Mouse (Mus musculus) frontal cortex, postnatal 10 days (tissue): ENCODE data around the gene Matn3.
A peak's percentile ranks its signal among the peaks of the same experiment; 100 is the strongest.
"Not testable (repeated sequence)": the region's sequence is repeated elsewhere in the genome, so short reads cannot be mapped to it uniquely, and the experiment has no call there.

Experiments used
- DNase-seq, 2 experiments: peaks; one replicate each; pipeline ENCODE4 v3.0.0; 2022; ENCODE audit warnings: low spot score in 2 of 2, mixed read lengths in 1 of 2

Matn3 gene

DNA sequence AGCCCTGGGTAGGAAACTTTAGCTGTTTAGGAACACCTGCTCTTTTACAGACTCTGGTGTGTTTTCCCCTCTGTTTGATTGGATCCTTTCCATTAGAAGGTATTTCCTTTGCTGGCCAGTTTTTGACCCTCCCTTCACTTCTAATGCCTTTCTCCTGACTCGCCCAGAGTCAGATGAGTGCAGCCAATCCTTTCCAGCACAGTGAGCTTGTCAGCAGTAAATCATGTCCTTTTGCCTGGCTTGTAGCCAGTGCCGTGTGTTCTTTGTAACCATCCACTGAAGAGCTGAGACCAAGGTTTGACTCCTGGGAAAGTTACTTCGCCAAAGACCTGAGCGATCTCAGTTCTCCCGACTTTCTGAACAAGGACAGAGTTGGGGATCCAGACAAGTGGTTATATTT lies 12.4 kb upstream of the Matn3 start:
- no peak for DNase-seq

DNA sequence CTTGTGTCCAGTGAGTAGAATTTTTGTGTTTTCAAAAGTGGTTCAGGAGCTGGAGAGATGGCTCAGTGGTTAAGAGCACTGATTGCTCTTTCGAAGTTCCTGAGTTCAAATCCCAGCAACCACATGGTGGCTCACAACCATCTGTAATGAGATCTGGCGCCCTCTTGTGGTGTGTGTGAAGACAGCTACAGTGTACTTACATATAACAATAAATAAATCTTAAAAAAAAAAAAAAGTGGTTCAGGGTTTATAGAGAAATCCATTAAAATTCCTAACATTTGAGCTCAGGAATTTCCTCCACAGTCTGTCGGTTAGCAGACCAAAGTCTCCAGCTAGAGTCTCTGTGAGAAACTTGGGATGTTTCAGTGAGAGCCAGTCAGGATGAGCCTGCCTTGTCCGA lies 11.5 kb upstream of the Matn3 start:
- not testable (repeated sequence) for DNase-seq

DNA sequence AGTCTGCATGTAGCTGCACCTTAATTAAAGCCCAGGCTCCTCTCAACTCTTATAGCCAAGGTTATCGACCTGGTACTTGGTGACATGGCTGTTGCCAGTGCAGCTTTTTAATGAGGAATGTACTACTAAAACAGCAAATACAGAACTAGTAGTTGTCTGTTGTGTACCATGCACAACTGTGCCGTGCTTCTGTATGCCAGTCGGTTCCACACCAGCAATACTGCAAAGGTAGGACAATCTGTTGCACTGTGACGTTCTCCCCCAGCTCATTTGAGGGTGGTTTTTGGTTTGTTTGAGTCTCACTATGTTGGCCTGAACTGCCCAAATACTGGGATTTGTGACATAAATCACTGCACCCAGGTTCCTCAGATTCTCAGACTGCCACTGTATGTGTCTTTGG lies 8.2 kb upstream of the Matn3 start:
- no peak for DNase-seq

DNA sequence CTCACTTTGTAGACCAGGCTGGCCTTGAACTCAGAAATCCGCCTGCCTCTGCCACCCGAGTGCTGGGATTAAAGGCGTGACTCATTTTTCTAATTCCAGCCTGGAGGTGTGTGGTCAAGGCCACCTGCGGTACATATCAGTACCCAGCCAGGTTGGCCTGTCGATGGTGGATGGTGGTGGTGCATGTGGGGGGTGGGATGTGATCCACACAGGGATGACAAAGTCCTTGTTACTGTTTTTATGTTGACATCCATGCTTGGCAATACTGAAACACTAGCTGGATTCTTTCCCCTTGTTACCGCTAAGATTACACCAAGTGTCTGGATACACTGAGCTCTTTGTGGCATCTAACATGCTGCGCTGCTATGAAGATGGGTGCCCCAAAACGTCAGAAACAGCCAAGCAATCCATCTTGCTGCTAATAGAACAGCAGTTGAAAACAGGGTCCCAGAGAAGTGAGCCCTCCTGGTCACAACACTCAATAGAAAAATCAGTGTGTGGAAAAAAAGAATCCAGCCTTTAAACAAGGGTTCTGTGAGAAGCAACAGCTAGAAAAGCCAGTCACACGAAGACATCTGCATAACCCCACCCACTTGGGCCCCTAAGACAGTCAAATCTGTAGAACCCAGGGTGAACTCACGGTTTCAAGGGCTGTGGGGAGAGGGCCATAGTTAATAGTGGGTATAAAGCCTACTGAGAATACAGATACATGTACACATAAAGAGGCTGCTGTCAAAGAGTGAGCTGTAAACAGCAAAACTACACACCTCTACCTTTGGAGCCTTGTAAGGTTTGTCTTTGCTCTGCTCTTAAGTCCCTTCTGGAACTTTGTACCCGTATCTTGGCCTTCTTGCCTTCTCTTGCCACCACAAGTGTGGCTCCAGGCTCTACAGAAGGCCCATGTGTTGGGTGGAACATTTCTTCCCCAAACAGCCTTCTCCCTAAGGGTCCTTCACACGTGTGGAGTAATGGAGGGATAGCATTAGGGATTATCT lies 7.4 kb upstream of the Matn3 start:
- DNase-seq = no peak

DNA sequence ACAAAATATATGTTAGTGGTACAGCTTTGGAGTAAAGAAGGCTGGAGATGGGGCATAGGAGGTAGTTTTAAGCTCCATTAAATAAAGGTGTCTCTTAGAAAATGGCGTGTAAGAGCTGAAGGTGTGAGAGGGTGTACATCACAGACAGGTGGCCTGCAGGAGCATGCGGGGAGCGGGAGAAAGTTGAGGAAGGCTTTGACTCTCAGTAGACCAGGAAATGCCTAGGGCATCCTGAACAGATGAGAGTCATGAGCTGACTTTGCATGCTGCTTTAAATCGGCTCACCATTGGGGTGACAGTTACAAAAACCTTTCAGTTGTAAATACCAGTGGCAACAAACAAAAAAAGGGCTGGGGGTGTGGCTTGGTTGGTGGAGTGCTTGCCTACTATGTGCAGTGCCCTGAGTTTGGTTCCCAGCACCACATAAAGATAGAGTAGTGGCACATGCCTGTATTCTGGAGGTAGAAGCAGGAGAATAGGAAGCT lies 6.6 kb upstream of the Matn3 start:
- DNase-seq = no peak

DNA sequence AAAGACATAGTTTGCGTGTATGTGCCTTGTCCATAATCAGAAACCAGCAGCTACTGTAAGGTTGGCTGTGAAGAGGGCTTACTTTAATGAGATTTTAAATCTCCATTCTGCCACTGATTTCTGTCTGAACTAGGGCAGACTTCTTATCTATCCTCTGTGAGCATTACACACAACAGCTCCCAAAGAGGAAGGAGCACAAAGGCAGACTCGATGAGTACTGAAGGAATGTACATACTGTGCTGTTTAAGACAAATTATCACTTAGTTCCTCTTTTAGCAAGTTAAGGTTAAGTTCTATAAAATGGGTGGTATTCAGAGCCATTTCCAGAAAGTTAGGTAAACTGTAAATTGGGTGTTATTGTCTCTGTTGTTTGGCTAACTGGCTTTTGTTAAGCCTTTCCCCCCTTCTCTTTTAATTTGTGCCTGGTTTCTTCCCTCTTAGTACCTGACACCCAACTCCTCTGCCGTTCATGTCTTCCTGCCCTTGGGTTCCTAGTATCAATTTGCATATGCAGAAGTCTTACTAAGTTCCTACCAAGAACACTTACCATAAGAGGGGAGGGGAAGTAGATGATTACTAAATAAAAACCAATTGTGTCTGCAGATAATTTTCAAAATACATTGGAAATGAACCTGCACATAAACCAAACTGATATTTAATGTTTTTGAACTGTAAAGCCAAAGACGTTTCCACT lies 5.9 kb upstream of the Matn3 start:
- DNase-seq = no peak

DNA sequence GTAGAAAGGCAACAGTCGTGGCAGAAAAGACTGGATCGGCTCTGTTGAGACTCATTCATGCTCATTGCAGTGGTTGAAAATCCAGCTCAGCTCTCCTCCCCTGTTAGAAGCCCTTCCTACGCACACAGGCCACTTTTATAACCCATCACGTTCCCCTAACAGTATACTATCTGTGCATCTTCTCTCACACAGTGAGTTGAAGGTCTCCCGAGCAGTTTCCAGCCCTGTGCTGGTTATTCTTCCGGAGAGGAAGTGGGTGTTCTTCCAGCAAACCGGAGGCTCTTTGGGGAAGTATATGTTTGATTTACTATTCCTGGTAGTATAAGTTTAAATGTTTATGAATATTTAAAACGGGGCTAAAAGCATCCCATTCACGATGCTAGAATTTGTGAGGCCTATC lies 566 bp upstream of the Matn3 start:
- DNase-seq = no peak

DNA sequence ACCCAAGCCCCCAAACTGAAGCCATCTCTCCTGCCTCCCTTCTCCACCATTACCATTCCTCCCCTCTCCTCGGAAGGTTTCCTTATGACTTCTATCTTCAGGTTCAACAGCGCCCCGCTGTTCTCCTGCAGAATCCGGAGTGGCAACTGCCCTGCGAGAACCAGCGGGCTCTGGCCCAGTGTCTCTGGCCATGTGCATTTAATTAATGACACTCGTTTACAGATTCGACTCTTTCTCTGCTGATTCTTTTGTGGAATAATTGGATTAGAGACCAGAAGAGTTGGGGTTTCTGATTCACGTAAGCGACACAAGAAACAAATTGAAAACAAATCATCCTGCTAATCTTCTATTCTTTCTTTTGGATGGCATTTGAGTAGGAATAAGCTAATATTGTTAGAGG lies 5.4 kb downstream of the Matn3 start:
- no peak for DNase-seq

DNA sequence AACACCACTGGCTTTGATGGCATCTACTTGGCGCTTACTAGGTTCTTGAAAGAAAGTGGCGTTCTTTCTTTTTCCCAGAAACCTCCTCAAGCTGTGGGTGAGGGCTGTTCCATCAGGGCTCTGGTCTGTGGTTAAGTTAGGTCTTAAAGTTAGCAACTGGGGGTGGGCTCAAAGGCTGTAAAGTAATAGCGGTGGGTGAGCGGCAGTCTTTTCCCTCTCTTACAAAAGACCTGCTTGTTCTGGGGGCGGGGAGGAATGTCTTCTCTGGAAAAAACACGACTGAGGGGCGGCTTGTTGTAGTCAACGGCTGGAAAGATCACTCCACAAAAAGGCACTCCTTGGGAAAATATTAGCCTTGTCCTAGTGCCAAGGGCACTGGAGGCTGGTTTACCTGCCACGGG lies 6.4 kb downstream of the Matn3 start:
- DNase-seq = no peak

DNA sequence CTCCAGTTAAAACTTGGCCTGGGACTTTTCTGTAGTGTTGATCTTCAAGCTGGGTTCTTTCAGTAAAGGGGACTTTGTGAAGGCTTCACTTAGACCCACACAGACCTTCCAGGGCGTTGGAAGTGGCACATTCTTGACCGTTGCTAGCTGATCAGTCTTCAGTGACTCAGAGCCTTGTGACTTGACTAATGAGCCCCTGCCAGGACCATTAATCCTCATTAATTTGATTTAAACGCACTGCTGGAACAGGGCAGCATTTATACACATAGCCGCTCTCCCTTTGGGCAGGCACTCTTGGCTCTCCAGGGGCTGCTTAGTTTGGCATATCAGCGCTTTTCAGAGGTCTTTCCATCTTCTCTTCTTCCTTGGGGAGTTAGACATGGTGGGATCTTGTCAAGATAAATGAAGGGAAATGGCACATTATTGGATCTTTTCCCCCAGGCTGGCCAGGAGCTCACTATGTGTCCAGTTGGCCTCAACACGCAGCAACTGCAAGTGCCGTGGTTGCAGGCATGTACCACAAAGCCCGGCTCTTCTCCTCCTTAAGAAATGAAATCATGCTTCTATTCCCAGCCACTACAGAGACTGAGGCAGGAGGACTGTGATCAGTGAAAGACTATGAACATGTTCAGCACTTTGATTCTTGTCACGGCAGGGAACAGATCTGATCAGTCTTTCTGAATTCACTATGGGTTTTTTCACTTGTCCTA lies 14.0 kb downstream of the Matn3 start:
- DNase-seq = no peak

DNA sequence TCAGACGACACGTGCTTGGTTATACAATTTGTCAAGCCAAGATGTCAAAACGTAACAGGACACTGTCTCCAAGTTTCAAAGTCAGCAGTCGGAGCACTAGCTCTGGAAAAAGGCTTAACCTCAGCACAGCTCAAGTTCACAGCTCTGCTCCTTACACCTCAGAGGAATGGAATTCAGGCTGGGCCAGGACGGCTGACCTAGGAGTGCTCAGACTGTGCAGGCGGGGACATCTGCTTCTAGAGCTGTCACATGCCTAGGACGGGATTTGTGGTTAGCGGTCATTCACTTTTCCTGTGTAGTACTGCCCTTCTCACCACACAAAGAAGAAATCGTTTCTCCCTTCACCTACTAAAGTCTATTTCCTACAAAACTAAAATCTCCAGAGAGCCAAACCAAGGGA lies 22.1 kb downstream of the Matn3 start:
- no peak for DNase-seq

DNA sequence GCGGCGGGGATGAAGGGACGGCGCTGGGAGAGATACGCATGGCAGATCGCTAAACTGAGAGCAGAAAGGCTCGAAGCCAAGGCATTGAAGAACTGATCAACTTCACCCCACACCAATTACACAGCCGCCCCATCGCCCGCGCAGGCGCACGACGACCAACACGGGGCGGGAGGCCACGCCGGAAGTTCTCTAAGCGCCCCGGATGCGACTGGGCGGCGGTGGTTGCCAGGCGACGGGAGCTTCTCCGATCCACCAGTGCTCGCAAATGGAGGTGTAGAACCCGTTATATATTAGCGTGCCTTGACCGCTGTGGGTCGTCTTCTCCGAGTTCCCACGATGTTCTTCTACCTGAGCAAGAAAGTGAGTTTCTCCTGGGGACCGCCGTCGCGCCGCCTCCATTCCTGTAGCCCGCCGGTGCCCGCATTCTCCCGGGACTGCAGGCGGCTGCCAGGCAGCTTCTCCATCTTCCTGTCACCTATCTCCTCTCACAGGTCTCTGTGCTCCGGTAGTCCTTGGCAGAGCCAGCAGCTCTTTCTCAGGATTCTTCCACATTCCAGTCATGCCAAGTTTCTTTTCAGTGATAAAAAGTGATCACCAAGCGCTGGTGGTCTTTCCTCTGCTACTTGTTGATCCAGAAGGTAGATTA lies 26.2 kb downstream of the Matn3 start, which contains the start of gene Wdr35:
TSS of gene Wdr35 (plus strand) at position 73 of the 646 bp plus-strand sequence.
- DNase-seq = peak; percentile 86 to 90

DNA sequence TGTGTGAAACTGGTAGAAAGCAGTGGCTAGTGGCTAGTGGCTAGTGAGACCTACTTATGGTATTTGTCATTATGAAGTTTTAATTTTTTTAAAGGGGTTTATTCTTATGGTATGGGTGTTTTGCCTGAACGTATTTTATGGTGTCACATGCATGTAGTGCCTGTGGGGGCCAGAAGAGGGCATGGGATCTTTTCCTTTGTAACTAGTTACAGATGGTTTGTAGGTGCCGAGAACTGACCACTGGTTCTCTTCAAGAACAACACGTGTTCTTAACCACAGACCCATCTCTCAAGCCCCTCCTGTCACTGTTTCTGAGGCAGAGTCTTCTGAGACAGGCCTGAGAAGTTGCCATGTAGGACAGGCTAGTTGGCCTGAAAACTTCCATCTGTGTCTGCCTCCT lies 27.3 kb downstream of the Matn3 start:
- no peak for DNase-seq

DNA sequence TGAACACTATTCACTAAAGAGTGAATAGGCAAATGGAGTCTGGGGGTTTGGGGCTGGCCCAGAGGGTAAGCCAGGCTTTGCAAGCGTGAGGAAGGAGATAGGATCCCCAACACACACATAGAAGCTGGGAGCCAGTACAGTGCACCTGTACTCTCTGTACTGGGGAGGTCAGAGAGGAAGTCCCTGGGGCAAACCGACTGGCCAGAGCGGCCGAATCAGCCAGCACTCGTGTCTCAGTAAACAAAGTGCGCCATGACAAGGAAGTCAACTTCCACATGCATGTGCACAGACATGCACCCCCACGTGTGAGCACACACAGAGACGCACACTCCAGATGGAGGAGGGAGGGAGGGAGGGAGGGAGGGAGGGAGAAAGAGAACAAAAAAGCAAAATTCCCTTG lies 45.5 kb downstream of the Matn3 start:
- DNase-seq = no peak

DNA sequence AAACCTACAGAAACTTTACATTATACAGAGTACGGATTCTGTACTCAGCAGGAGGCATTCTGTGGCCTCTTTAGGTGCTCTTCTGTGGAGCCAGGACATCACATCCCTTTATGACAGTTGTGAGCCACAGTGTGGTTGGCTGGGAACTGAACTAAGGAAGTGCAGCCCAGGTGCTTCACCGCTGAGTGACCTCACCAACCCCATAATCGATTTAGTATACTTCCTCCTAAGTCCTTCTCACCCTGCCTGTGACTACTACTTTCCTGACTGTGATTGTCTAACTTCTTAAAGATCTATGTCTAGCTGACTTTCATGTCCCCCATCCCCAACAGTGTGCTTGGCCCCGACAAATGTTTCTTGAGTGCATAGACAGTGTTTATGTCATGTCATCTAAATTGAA lies 50.6 kb downstream of the Matn3 start:
- DNase-seq = no peak

DNA sequence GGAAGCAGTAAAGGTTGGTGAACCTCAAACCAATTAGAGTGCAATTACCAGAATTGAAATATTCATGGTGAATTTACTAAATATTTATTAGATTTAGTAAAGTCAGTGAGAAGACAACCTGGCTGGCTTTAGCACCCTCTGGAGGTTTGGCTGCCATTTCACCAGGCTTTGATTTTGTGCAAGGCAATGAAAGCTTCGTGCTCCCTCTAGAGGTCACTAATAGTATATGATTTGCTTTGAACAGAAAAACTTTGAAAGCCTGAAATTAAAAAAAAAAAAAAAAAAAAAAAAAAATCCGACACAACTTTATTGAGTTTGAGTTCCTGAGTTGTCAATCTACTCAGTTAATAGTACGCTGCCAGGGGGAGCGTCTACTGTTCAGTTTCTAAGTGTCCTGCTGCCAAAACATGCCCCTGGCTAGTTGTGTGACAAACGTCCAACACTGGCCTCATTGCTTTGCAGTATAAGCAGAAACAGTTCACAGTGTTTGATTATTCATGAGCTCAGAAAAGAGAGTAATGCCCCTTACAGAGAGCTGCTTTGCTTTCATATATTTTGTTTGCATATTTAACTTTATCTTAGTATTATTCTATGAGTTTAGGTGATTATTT lies 54.4 kb downstream of the Matn3 start:
- DNase-seq = peak; percentile 19 to 34

DNA sequence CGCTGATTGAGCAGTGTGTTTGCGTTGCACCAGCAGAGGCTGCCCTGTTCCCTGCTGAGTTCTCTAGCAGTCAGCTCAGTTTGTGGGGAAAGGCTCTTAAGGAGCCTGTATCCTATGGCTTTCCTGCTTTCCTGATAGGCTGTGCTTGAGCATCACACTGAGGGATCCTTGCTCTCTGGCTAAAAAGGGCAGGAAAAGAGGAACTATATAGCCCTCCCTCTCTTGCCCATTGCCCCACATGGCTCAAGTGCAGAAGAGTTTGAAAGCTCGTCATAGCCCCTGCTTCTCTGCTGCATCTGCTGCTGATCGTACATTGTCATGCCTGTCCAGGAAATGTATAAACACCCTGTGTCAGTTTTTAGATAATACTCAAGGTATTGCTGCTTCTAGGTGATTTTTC lies 59.4 kb downstream of the Matn3 start:
- no peak for DNase-seq

DNA sequence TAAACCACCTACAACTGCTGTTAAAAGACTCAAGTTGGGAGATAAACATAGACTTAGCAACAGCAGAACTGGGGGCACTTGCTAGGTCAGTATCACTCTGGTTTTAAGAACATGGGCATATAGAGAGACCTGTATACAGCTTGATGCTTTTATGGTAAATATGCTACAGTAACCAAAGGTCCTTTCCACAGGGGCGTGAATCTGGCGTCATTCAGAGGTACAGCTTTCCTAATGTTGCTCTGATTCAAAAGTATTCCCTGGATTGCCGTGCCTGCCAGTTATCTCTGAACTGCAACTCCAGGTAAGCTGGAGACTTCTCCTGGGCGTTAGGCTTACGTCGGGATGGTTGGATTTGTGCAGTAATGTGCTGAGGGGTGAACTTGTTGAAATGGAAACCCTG lies 60.1 kb downstream of the Matn3 start:
- DNase-seq = no peak

DNA sequence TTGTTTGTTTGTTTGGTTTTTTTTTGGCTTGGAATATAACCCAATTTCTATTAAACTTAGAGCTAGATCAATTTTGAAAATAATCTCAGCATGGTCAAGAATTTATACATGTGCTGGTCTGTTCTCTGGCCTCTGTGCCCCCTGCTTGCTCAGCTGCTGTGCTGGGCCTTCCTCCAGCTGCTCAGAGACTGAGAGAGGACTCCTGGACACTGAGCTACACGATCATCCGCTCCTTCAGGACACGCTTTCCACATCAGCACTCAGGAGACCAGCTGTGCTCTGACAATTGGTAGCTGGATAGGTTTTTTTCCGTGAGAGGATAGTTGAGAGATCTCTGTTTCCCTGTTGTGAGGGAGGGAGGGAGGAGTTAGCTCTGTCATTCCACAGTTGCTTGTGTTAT lies 62.6 kb downstream of the Matn3 start:
- no peak for DNase-seq

DNA sequence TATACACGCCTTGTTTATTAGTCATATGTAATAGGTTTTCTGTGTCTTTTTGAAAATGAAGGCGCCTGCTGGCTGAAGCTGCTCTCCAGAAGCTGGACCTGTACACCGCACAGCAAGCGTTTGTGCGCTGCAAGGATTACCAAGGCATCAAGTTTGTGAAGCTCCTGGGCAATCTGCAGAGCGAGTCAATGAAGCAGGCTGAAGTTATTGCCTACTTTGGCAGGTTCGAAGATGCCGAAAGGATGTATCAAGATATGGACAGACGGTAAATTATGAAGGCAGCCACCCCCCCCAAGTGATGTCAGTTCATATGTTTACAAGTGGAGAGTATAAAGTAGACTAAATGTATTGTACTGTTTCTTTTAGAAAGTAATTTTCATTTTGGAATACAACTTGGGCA lies 68.6 kb downstream of the Matn3 start:
- no peak for DNase-seq

DNA sequence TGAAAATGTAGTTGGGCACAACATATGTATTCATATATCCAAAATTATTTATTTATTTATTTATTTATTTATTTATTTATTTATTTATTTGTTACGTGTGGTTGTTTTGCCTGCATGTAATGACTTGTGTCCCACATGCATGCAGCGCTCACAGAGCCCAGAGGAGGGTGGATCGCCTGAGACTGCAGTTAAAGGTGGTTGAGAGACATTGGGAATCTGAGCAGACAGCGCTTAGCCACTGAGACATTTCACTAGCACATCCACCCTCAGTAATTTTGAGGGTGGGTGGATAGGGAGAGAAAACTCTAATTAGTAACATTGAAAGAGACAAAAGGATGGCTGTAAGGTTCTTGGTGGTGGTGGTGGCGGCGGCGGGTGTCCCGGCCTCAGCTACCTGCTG lies 72.7 kb downstream of the Matn3 start:
- DNase-seq = no peak
